Mouse (Mus musculus): ENCODE measurements around the gene 1700001O22Rik. TPM values are rescaled to one million over a fixed set of nuclear protein-coding genes. Genes with fewer than 3 reads are reported as not detected.

1700001O22Rik gene
- polyA plus RNA-seq, 1 experiment: 1.9 TPM

- TF ChIP-seq POLR2A (IDR thresholded peaks at IDR 0.05; ENCODE audit: borderline replicate concordance, extremely low read depth, insufficient read depth, insufficient read length, poor library complexity, severe bottlenecking): no peak
- TF ChIP-seq CTCF (IDR thresholded peaks at IDR 0.05; ENCODE audit: borderline replicate concordance, extremely low read depth, insufficient read depth, insufficient read length): no peak
- DNase-seq (ENCODE audit: low read depth): no peak
Observed at GRCm38 (mm10) chr2:30747602-30748162, 55.8 kb downstream of the 1700001O22Rik start.

Other genes starting within 250 kb of the 1700001O22Rik start
- 0.57 and 0.72 TPM in 2 replicates for gene Cstad, start 208.6 kb downstream of the 1700001O22Rik start, polyA plus RNA-seq (2012; rRNA removed)
- gene Ntmt1, start 4.2 kb upstream of the 1700001O22Rik start, polyA plus RNA-seq (2012; rRNA removed): 72.3 and 98.7 TPM in 2 replicates
- 51.0 and 51.5 TPM in 2 replicates for gene Asb6, start 26.7 kb upstream of the 1700001O22Rik start, polyA plus RNA-seq (2012; rRNA removed)
- gene Prrx2, start 31.3 kb upstream of the 1700001O22Rik start, polyA plus RNA-seq (2012; rRNA removed): 10.8 and 13.6 TPM in 2 replicates
- gene Ptges, start 126.2 kb upstream of the 1700001O22Rik start, polyA plus RNA-seq (2012; rRNA removed): 3.8 and 4.7 TPM in 2 replicates
- 32.0 and 37.6 TPM in 2 replicates for gene Tor1b, start 149.3 kb upstream of the 1700001O22Rik start, polyA plus RNA-seq (2012; rRNA removed)
- 66.9 and 79.1 TPM in 2 replicates for gene Tor1a, start 164.3 kb upstream of the 1700001O22Rik start, polyA plus RNA-seq (2012; rRNA removed)
- gene BC005624, start 178.5 kb upstream of the 1700001O22Rik start, polyA plus RNA-seq (2012; rRNA removed): 69.0 and 72.0 TPM in 2 replicates
- gene Usp20, start 178.6 kb upstream of the 1700001O22Rik start, polyA plus RNA-seq (2012; rRNA removed): 41.8 and 42.5 TPM in 2 replicates